Comparison of ENCODE assay signal across 30 mouse cellular contexts in genomic region chr8:66623361-66623760, GRCm38 (mm10).
DNase-seq lines count a peak whose midpoint lies in the region; ATAC-seq and TF ChIP-seq lines count a peak whose summit lies in the region.
"Had no signal": no experiment of that assay in that cellular context is flagged by ENCODE, and none has a peak within 500 bp of the region (broad histone marks: within the 10 kb centered on the region; RNA-seq: fewer than 3 reads in every experiment).

No protein-coding gene starts in this region.

- WGBS in forebrain, embryonic 14.5 days: 68% methylated on average over 3 of the region's 3 CpGs
- WGBS in forebrain, embryonic 10.5 days: 85% methylated on average over 3 of the region's 3 CpGs
- 46% methylated on average over 3 of the region's 3 CpGs for WGBS in limb, embryonic 14.5 days
- 88% methylated on average over 3 of the region's 3 CpGs for WGBS in limb, embryonic 10.5 days

- TF ChIP-seq POLR2A in limb, embryonic 14.5 days (IDR thresholded peaks at IDR 0.05; ENCODE audit: borderline replicate concordance, extremely low read depth, insufficient read depth, insufficient read length): no peak

- no peak overlapping the region for H3K4me2 ChIP-seq in forebrain, embryonic 14.5 days (ENCODE audit: low read length)
- H3K4me2 ChIP-seq in limb, embryonic 14.5 days (replicated peaks; ENCODE audit: low read depth, low read length, severe bottlenecking): no peak overlapping the region
- H3K4me2 ChIP-seq: embryonic facial prominence, embryonic 13.5 days; forebrain, embryonic 12.5 days; heart, embryonic 11.5 days; hindbrain, embryonic 15.5 days; intestine, embryonic 15.5 days; neural tube, embryonic 13.5 days had no signal

- no peak overlapping the region for H3K9ac ChIP-seq in forebrain, embryonic 14.5 days (ENCODE audit: low read length)
- H3K9ac ChIP-seq in limb, embryonic 14.5 days (ENCODE audit: low read depth, low read length, severe bottlenecking): no peak overlapping the region
- H3K9ac ChIP-seq: embryonic facial prominence, embryonic 13.5 days; forebrain, embryonic 12.5 days; hindbrain, embryonic 15.5 days; intestine, embryonic 15.5 days; neural tube, embryonic 13.5 days had no signal

- no peaks in the 10 kb centered on the region for H3K27me3 ChIP-seq in forebrain, embryonic 14.5 days (replicated peaks; ENCODE audit: control insufficient read depth, insufficient read depth, low read length)
- H3K27me3 ChIP-seq in forebrain, embryonic 10.5 days (ENCODE audit: poor library complexity, severe bottlenecking): no peaks in the 10 kb centered on the region
- no peaks in the 10 kb centered on the region for H3K27me3 ChIP-seq in limb, embryonic 14.5 days (ENCODE audit: control insufficient read depth, insufficient read depth, low read length)
- no peaks in the 10 kb centered on the region for H3K27me3 ChIP-seq in limb, embryonic 10.5 days (ENCODE audit: low read depth, poor library complexity, severe bottlenecking)
- H3K27me3 ChIP-seq: embryonic facial prominence, embryonic 13.5 days; forebrain, embryonic 12.5 days; hindbrain, embryonic 15.5 days; intestine, embryonic 15.5 days; megakaryocyte, embryonic 14.5 days; neural tube, embryonic 13.5 days had no signal

- no peaks in the 10 kb centered on the region for H3K9me3 ChIP-seq in forebrain, embryonic 14.5 days (replicated peaks; ENCODE audit: control insufficient read depth, low read length)
- H3K9me3 ChIP-seq in forebrain, embryonic 10.5 days: no peaks in the 10 kb centered on the region
- H3K9me3 ChIP-seq in limb, embryonic 14.5 days (ENCODE audit: control insufficient read depth, low read length): no peaks in the 10 kb centered on the region
- H3K9me3 ChIP-seq in limb, embryonic 10.5 days (replicated peaks): no peaks in the 10 kb centered on the region
- H3K9me3 ChIP-seq: embryonic facial prominence, embryonic 13.5 days; forebrain, embryonic 12.5 days; hindbrain, embryonic 15.5 days; intestine, embryonic 15.5 days; neural tube, embryonic 13.5 days had no signal

- H3K4me1 ChIP-seq in forebrain, embryonic 14.5 days (ENCODE audit: control insufficient read depth, insufficient read depth, low read length): no peaks in the 10 kb centered on the region
- H3K4me1 ChIP-seq in forebrain, embryonic 10.5 days: no peaks in the 10 kb centered on the region
- no peaks in the 10 kb centered on the region for H3K4me1 ChIP-seq in limb, embryonic 14.5 days (ENCODE audit: control insufficient read depth, insufficient read depth, low read length)
- no peaks in the 10 kb centered on the region for H3K4me1 ChIP-seq in limb, embryonic 10.5 days
- H3K4me1 ChIP-seq: embryonic facial prominence, embryonic 13.5 days; forebrain, embryonic 12.5 days; hindbrain, embryonic 15.5 days; intestine, embryonic 15.5 days; megakaryocyte, embryonic 14.5 days; neural tube, embryonic 13.5 days had no signal

- H3K36me3 ChIP-seq in forebrain, embryonic 14.5 days (ENCODE audit: control insufficient read depth, insufficient read depth, low read length): no peaks in the 10 kb centered on the region
- no peaks in the 10 kb centered on the region for H3K36me3 ChIP-seq in forebrain, embryonic 10.5 days (replicated peaks)
- H3K36me3 ChIP-seq in limb, embryonic 14.5 days (ENCODE audit: control insufficient read depth, insufficient read depth, low read length): no peaks in the 10 kb centered on the region
- no peaks in the 10 kb centered on the region for H3K36me3 ChIP-seq in limb, embryonic 10.5 days
- H3K36me3 ChIP-seq: embryonic facial prominence, embryonic 13.5 days; forebrain, embryonic 12.5 days; hindbrain, embryonic 15.5 days; intestine, embryonic 15.5 days; neural tube, embryonic 13.5 days had no signal

- no peak overlapping the region for H3K4me3 ChIP-seq in forebrain, embryonic 14.5 days (ENCODE audit: low read depth, low read length)
- no peak overlapping the region for H3K4me3 ChIP-seq in forebrain, embryonic 10.5 days
- no peak overlapping the region for H3K4me3 ChIP-seq in limb, embryonic 14.5 days (replicated peaks; ENCODE audit: low read length)
- H3K4me3 ChIP-seq in limb, embryonic 10.5 days: no peak overlapping the region
- H3K4me3 ChIP-seq: embryonic facial prominence, embryonic 13.5 days; erythroblast, embryonic 14.5 days; forebrain, embryonic 12.5 days; hindbrain, embryonic 15.5 days; intestine, embryonic 15.5 days; megakaryocyte, embryonic 14.5 days; neural tube, embryonic 13.5 days had no signal

- ATAC-seq in forebrain, embryonic 14.5 days: no peak
- ATAC-seq in limb, embryonic 14.5 days (ENCODE audit: low FRiP score, low read depth): no peak
- ATAC-seq: CD4-positive, CD25-positive, alpha-beta regulatory T cell, adult 4 months; intestine, embryonic 15.5 days; lung, postnatal 0 days had no signal

- H3K27ac ChIP-seq in forebrain, embryonic 14.5 days (ENCODE audit: low read depth, low read length): no peak overlapping the region
- H3K27ac ChIP-seq in forebrain, embryonic 10.5 days: no peak overlapping the region
- H3K27ac ChIP-seq in limb, embryonic 14.5 days (replicated peaks; ENCODE audit: low read depth, low read length): no peak overlapping the region
- no peak overlapping the region for H3K27ac ChIP-seq in limb, embryonic 10.5 days
- H3K27ac ChIP-seq: embryonic facial prominence, embryonic 13.5 days; forebrain, embryonic 12.5 days; hindbrain, embryonic 15.5 days; intestine, embryonic 15.5 days; neural tube, embryonic 13.5 days had no signal

- peak; percentile 33 for DNase-seq in forebrain, embryonic 14.5 days (ENCODE audit: low spot score)
- no peak for DNase-seq in forebrain, embryonic 10.5 days (ENCODE audit: extremely low spot score, low spot score)
- peak; percentile 47 for DNase-seq in limb, embryonic 14.5 days (ENCODE audit: low spot score)
- no peak for DNase-seq in limb, embryonic 10.5 days (ENCODE audit: low spot score)
- DNase-seq in 3T3-L1 (ENCODE audit: low read depth, low spot score): peak; percentile 42
- peak; percentile 34 for DNase-seq in brain, adult 2 months (ENCODE audit: low read depth, low spot score)
- DNase-seq in ovary, adult 18-20 months (ENCODE audit: low spot score): no peak
- DNase-seq: adrenal gland, adult 2 months; adrenal gland, postnatal 36 days; cerebellum, adult 11 months; cerebellum, adult 9-10 months; embryo, embryonic 11 days; gastrocnemius, postnatal 25 days; heart, adult 11 months; heart, postnatal 4 days; kidney, adult 2 months; kidney, postnatal 4 days; lung, postnatal 4 days; retina, postnatal 1 day; right cerebral cortex, postnatal 14 days had no signal

Comparison
In these comparisons a context has a peak if more than half of its experiments do, and no peak if none do; other contexts are left out.
1. DNase-seq: peak in forebrain, embryonic 14.5 days (single experiment), limb, embryonic 14.5 days (single experiment), 3T3-L1 (single experiment) and brain, adult 2 months (single experiment); none in forebrain, embryonic 10.5 days (single experiment), limb, embryonic 10.5 days (single experiment) and ovary, adult 18-20 months (single experiment).